Mouse (Mus musculus): ENCODE measurements around the gene Olfr642.

Gene Olfr642

GRCm38 (mm10) chr7:104052566-104052965, at the start of gene Olfr642:
Olfr642 (minus strand) TSS chr7:104052666.
- DNase-seq (ENCODE audit: low read depth) = no peak

GRCm38 (mm10) chr7:104085365-104085764, 32.9 kb upstream of the Olfr642 start, which contains the start of gene Olfr645:
Olfr645 (minus strand) TSS chr7:104085465.
- DNase-seq (ENCODE audit: low read depth) = no peak

- no peak for DNase-seq (ENCODE audit: low read depth)
Measured at GRCm38 (mm10) chr7:104071769-104072168, 19.3 kb upstream of the Olfr642 start, which contains the start of gene Olfr644. Olfr644 (minus strand) TSS chr7:104071869.

- DNase-seq (ENCODE audit: low read depth) = no peak
Measured at GRCm38 (mm10) chr7:104061345-104061744, 8.9 kb upstream of the Olfr642 start, which contains the start of gene 4930516K23Rik. 4930516K23Rik (minus strand) TSS chr7:104061445.

- DNase-seq (ENCODE audit: low read depth) = no peak
Measured at GRCm38 (mm10) chr7:104059215-104059614, 6.7 kb upstream of the Olfr642 start.

- no peak for DNase-seq (ENCODE audit: low read depth)
Measured at GRCm38 (mm10) chr7:104050745-104051144, 1.7 kb downstream of the Olfr642 start.

GRCm38 (mm10) chr7:104035145-104035544, 17.3 kb downstream of the Olfr642 start, which contains the start of gene Olfr641:
Olfr641 (plus strand) TSS chr7:104035445.
- no peak for DNase-seq (ENCODE audit: low read depth)

GRCm38 (mm10) chr7:104026978-104027377, 25.5 kb downstream of the Olfr642 start:
- no peak for DNase-seq (ENCODE audit: low read depth)

- no peak for DNase-seq (ENCODE audit: low read depth)
Measured at GRCm38 (mm10) chr7:104025473-104025872, 27.0 kb downstream of the Olfr642 start, which contains the start of gene Olfr640. Olfr640 (minus strand) TSS chr7:104025573.

- DNase-seq (ENCODE audit: low read depth) = no peak
Measured at GRCm38 (mm10) chr7:104021651-104022050, 30.8 kb downstream of the Olfr642 start.

- DNase-seq (ENCODE audit: low read depth) = no peak
Measured at GRCm38 (mm10) chr7:104018953-104019352, 33.5 kb downstream of the Olfr642 start.

- no peak for DNase-seq (ENCODE audit: low read depth)
Measured at GRCm38 (mm10) chr7:104017203-104017602, 35.3 kb downstream of the Olfr642 start, which contains the start of gene Olfr639. Olfr639 (minus strand) TSS chr7:104017303.

- DNase-seq (ENCODE audit: low read depth) = no peak
Measured at GRCm38 (mm10) chr7:103999124-103999523, 53.3 kb downstream of the Olfr642 start.

GRCm38 (mm10) chr7:103998446-103998845, 54.0 kb downstream of the Olfr642 start, which contains the start of gene Olfr638:
Olfr638 (plus strand) TSS chr7:103998746.
- DNase-seq (ENCODE audit: low read depth) = no peak

All from naive thymus-derived CD4-positive, alpha-beta T cell, adult 2 months (primary cell).